Comparison of ENCODE assay signal across 10 mouse cellular contexts in the genomic region with DNA sequence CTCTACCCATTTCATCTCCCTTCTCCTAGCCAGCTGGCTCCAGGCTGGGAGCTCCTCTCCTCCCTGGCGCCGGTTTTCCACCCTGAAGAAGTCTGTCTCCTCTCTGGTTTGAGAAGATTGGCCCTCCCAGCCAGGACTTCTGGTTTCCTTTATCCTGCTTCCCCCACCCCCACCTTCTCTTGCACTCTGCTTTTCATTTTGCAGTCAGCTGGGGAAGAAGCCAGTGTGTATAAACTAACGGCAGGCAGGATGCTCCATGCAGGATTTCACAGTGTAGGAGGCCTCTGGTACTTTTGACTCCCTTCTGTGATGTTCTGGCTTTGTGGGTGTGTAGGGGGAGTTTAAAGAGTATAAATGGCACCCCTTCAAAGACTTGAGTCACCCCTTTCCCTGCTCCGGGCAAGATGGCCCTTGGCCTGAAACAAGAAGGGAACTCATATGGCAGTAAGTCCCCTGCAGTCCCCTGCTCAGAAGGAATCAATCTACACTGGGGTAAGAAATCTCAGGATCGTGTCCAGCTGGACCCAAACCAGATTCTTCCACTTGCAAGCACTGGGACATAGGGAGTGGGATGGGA. TPM values are rescaled to one million over a fixed set of nuclear protein-coding genes. Genes with fewer than 3 reads are reported as not detected.
DNase-seq lines count a peak whose midpoint lies in the region; ATAC-seq lines count a peak whose summit lies in the region.
"Had no signal": no experiment of that assay in that cellular context is flagged by ENCODE, and none has a peak within 500 bp of the region (broad histone marks: within the 10 kb centered on the region; RNA-seq: fewer than 3 reads in every experiment).

No protein-coding gene starts in this region.

- no peaks in the 10 kb centered on the region for H3K9me3 ChIP-seq in kidney, embryonic 16.5 days (ENCODE audit: low read length)
- H3K9me3 ChIP-seq in heart, embryonic 10.5 days = no peaks in the 10 kb centered on the region
- H3K9me3 ChIP-seq in limb, embryonic 11.5 days (ENCODE audit: control insufficient read depth, low read length) = no peaks in the 10 kb centered on the region
- H3K9me3 ChIP-seq: G1E had no signal

- H3K27me3 ChIP-seq in kidney, embryonic 16.5 days (ENCODE audit: insufficient read depth, low read length) = no peaks in the 10 kb centered on the region
- H3K27me3 ChIP-seq in heart, embryonic 10.5 days (ENCODE audit: insufficient read depth, poor library complexity, severe bottlenecking) = no peaks in the 10 kb centered on the region
- H3K27me3 ChIP-seq in limb, embryonic 11.5 days (ENCODE audit: control insufficient read depth, insufficient read depth, low read length) = no peaks in the 10 kb centered on the region

- ATAC-seq in kidney, embryonic 16.5 days (ENCODE audit: low FRiP score, low TSS enrichment) = peak; percentile 54; the same call in 1 of the 2 replicates
- no peak for ATAC-seq in limb, embryonic 11.5 days (ENCODE audit: insufficient number of reproducible peaks, low FRiP score, low TSS enrichment, low read depth)

- peaks cover 4% of the 10 kb centered on the region; the same call in 1 of the 2 replicates for H3K4me1 ChIP-seq in kidney, embryonic 16.5 days (ENCODE audit: insufficient read depth, low read length)
- no peaks in the 10 kb centered on the region for H3K4me1 ChIP-seq in brown adipose tissue, adult 24 weeks (ENCODE audit: control insufficient read depth, insufficient read depth, insufficient read length, low read length)
- 0 out of 2 replicates have a peak, but pooled peaks cover 7% of the 10 kb centered on the region for H3K4me1 ChIP-seq in heart, embryonic 10.5 days
- peaks cover 3% of the 10 kb centered on the region; the same call in 1 of the 2 replicates for H3K4me1 ChIP-seq in limb, embryonic 11.5 days (ENCODE audit: control insufficient read depth, insufficient read depth, low read length)

- H3K4me2 ChIP-seq in kidney, embryonic 16.5 days (replicated peaks; ENCODE audit: low read depth, low read length) = no peak overlapping the region
- H3K4me2 ChIP-seq in limb, embryonic 11.5 days (ENCODE audit: low read depth, severe bottlenecking) = no peak overlapping the region

- H3K9ac ChIP-seq in kidney, embryonic 16.5 days (replicated peaks; ENCODE audit: low read length) = no peak overlapping the region
- H3K9ac ChIP-seq in limb, embryonic 11.5 days (ENCODE audit: low read length) = no peak overlapping the region

- DNase-seq in kidney, adult 11 months = no peak
- DNase-seq in heart, embryonic 10.5 days (ENCODE audit: low spot score) = no peak
- peak; percentile 23 for DNase-seq in limb, embryonic 11.5 days (ENCODE audit: low spot score)
- DNase-seq in ovary, postnatal 36 days (ENCODE audit: low spot score) = no peak
- no peak for DNase-seq in natural killer cell, adult 2 months (ENCODE audit: low spot score in 2 of 2)
- DNase-seq in testis, postnatal 10 days (ENCODE audit: low spot score) = no peak
- DNase-seq: midbrain, embryonic 14.5 days had no signal

- 39% methylated on average over 5 of the region's 5 CpGs for WGBS in kidney, embryonic 16.5 days
- WGBS in heart, embryonic 10.5 days = 40% methylated on average over 5 of the region's 5 CpGs
- 23% methylated on average over 5 of the region's 5 CpGs for WGBS in limb, embryonic 11.5 days

- peak overlapping the region; percentile 60; the same call in 1 of the 2 replicates for H3K27ac ChIP-seq in kidney, embryonic 16.5 days (ENCODE audit: low read length)
- peak overlapping the region; percentile 8; the same call in 1 of the 2 replicates for H3K27ac ChIP-seq in brown adipose tissue, adult 24 weeks (replicated peaks; ENCODE audit: low read depth, low read length)
- H3K27ac ChIP-seq in heart, embryonic 10.5 days = peak overlapping the region; percentile 47; the same call in 1 of the 2 replicates
- 0 out of 2 replicates have a peak overlapping the region, but pooled peaks have one; percentile 22 for H3K27ac ChIP-seq in limb, embryonic 11.5 days (replicated peaks; ENCODE audit: low read depth, low read length)

- H3K36me3 ChIP-seq in kidney, embryonic 16.5 days (ENCODE audit: insufficient read depth, low read length) = no peaks in the 10 kb centered on the region
- H3K36me3 ChIP-seq in heart, embryonic 10.5 days = no peaks in the 10 kb centered on the region
- no peaks in the 10 kb centered on the region for H3K36me3 ChIP-seq in limb, embryonic 11.5 days (ENCODE audit: control insufficient read depth, insufficient read depth, low read length)
- H3K36me3 ChIP-seq: G1E had no signal

- H3K4me3 ChIP-seq in kidney, embryonic 16.5 days (ENCODE audit: low read length) = no peak overlapping the region
- H3K4me3 ChIP-seq in brown adipose tissue, adult 24 weeks (ENCODE audit: insufficient read depth, low read depth, low read length) = no peak overlapping the region
- H3K4me3 ChIP-seq in heart, embryonic 10.5 days = no peak overlapping the region
- no peak overlapping the region for H3K4me3 ChIP-seq in limb, embryonic 11.5 days (ENCODE audit: low read depth, low read length)

RNA-seq across cellular contexts. Expression of gene Ramp2, which starts 7.7 kb away (rescaled TPM):
- polyA plus RNA-seq in kidney, embryonic 16.5 days (2015; fragmentation: Nextera tagmentation; extraction: Ambion mirVana) = 246 and 270 TPM in 2 replicates
- 20.0 and 27.6 TPM in 2 replicates for polyA plus RNA-seq in brown adipose tissue, adult 24 weeks (2012; ENCODE audit: insufficient read depth, insufficient read length, missing spikeins)
- polyA plus RNA-seq in heart, embryonic 10.5 days (2016; fragmentation: Nextera tagmentation; extraction: Ambion mirVana) = 166 and 202 TPM in 2 replicates
- polyA plus RNA-seq in limb, embryonic 11.5 days (2014; fragmentation: Nextera tagmentation; extraction: Ambion mirVana) = 60.4 and 67.2 TPM in 2 replicates

RNA-seq across cellular contexts. Expression of gene Ezh1, which starts 11.9 kb away (rescaled TPM):
- polyA plus RNA-seq in kidney, embryonic 16.5 days (2015; fragmentation: Nextera tagmentation; extraction: Ambion mirVana) = 25.1 and 29.5 TPM in 2 replicates
- polyA plus RNA-seq in brown adipose tissue, adult 24 weeks (2012; ENCODE audit: insufficient read depth, insufficient read length, missing spikeins) = 13.3 and 20.7 TPM in 2 replicates
- 12.9 and 13.3 TPM in 2 replicates for polyA plus RNA-seq in heart, embryonic 10.5 days (2016; fragmentation: Nextera tagmentation; extraction: Ambion mirVana)
- polyA plus RNA-seq in limb, embryonic 11.5 days (2014; fragmentation: Nextera tagmentation; extraction: Ambion mirVana) = 12.7 and 13.4 TPM in 2 replicates

RNA-seq across cellular contexts. Expression of gene Vps25, which starts 15.3 kb away (rescaled TPM):
- polyA plus RNA-seq in kidney, embryonic 16.5 days (2015; fragmentation: Nextera tagmentation; extraction: Ambion mirVana) = 154 TPM in 2 replicates
- 109 and 141 TPM in 2 replicates for polyA plus RNA-seq in brown adipose tissue, adult 24 weeks (2012; ENCODE audit: insufficient read depth, insufficient read length, missing spikeins)
- 130 and 137 TPM in 2 replicates for polyA plus RNA-seq in heart, embryonic 10.5 days (2016; fragmentation: Nextera tagmentation; extraction: Ambion mirVana)
- polyA plus RNA-seq in limb, embryonic 11.5 days (2014; fragmentation: Nextera tagmentation; extraction: Ambion mirVana) = 111 and 120 TPM in 2 replicates

RNA-seq across cellular contexts. Expression of gene Wnk4, which starts 22.2 kb away (rescaled TPM):
- polyA plus RNA-seq in kidney, embryonic 16.5 days (2015; fragmentation: Nextera tagmentation; extraction: Ambion mirVana) = 30.5 and 39.5 TPM in 2 replicates
- not detected in 2 replicates for polyA plus RNA-seq in brown adipose tissue, adult 24 weeks (2012; ENCODE audit: insufficient read depth, insufficient read length, missing spikeins)
- polyA plus RNA-seq in heart, embryonic 10.5 days (2016; fragmentation: Nextera tagmentation; extraction: Ambion mirVana) = 13.9 and 14.8 TPM in 2 replicates
- polyA plus RNA-seq in limb, embryonic 11.5 days (2014; fragmentation: Nextera tagmentation; extraction: Ambion mirVana) = 7.0 and 8.1 TPM in 2 replicates

RNA-seq across cellular contexts. Expression of gene Cntd1, which starts 40.7 kb away (rescaled TPM):
- 1.7 and 3.2 TPM in 2 replicates for polyA plus RNA-seq in kidney, embryonic 16.5 days (2015; fragmentation: Nextera tagmentation; extraction: Ambion mirVana)
- 0.75 and 0.79 TPM in 2 replicates for polyA plus RNA-seq in brown adipose tissue, adult 24 weeks (2012; ENCODE audit: insufficient read depth, insufficient read length, missing spikeins)
- polyA plus RNA-seq in heart, embryonic 10.5 days (2016; fragmentation: Nextera tagmentation; extraction: Ambion mirVana) = 0.79 and 1.6 TPM in 2 replicates
- 1.3 and 1.8 TPM in 2 replicates for polyA plus RNA-seq in limb, embryonic 11.5 days (2014; fragmentation: Nextera tagmentation; extraction: Ambion mirVana)

Comparison
In these comparisons a context has a peak if more than half of its experiments do, and no peak if none do; other contexts are left out.
1. H3K27ac ChIP-seq: peak in every context shown above with its lines; median percentile 60 in kidney, embryonic 16.5 days; 47 in heart, embryonic 10.5 days; 22 in limb, embryonic 11.5 days; 8 in brown adipose tissue, adult 24 weeks.